Mouse (Mus musculus): Measurements from ENCODE around the gene Btbd10. TPM values are rescaled to one million over a fixed set of nuclear protein-coding genes. Genes with fewer than 3 reads are reported as not detected.

The Btbd10 gene
- polyA plus RNA-seq, 1 experiment from 2014 or later = 9.4 TPM

GRCm38 (mm10) chr7:113270991-113271390 is 98.2 kb downstream of the Btbd10 start:
- no peaks in the 10 kb centered on the region for H3K9me3 ChIP-seq (ENCODE audit: control insufficient read depth)
- no peaks in the 10 kb centered on the region for H3K27me3 ChIP-seq (replicated peaks; ENCODE audit: control insufficient read depth, insufficient read depth, low read length)
- 84% methylated on average over 2 of the region's 2 CpGs for WGBS
- no peak for ATAC-seq
- H3K36me3 ChIP-seq (ENCODE audit: control insufficient read depth, insufficient read depth) = no peaks in the 10 kb centered on the region
- H3K27ac ChIP-seq (ENCODE audit: low read depth, low read length) = no peak overlapping the region
- H3K4me1 ChIP-seq (replicated peaks; ENCODE audit: control insufficient read depth, insufficient read depth, low read length) = no peaks in the 10 kb centered on the region; the same call in 1 of the 2 replicates
- H3K4me2 ChIP-seq (replicated peaks; ENCODE audit: low read depth) = no peak overlapping the region
- H3K4me3 ChIP-seq (ENCODE audit: low read depth, low read length) = no peak overlapping the region
- no peak for TF ChIP-seq CTCF (IDR thresholded peaks at IDR 0.05; ENCODE audit: low read depth)
- no peak overlapping the region for H3K9ac ChIP-seq (ENCODE audit: low read depth, low read length)

DNA sequence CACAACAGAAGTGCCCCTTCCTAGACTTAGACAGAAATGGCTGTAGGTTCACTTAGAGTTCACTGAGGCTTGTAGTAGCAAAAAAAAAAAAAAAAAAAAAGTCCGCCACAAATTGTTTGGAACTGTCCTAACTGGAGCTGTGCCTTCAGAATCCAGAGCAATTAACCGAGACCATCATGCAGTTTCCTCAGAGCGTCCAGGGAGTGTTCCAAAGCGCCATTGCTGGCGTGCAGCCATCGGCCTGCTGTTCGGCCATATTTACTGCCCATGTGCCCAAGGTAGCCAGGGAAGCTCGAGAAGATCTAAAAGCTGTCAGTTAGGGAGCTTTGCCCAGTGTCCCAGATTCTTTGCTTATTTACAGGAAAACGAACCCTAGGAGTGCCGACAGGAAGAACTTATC is 98.6 kb downstream of the Btbd10 start:
- no peak for TF ChIP-seq CTCF (IDR thresholded peaks at IDR 0.05; ENCODE audit: low read depth)
- 64% methylated on average over 10 of the region's 10 CpGs for WGBS
- Histone ChIP-seq H3K4me2 (replicated peaks; ENCODE audit: low read depth) (no peak overlapping the region), H3K9me3 (ENCODE audit: control insufficient read depth) (no peaks in the 10 kb centered on the region), H3K27me3 (replicated peaks; ENCODE audit: control insufficient read depth, insufficient read depth, low read length) (no peaks in the 10 kb centered on the region), H3K4me1 (replicated peaks; ENCODE audit: control insufficient read depth, insufficient read depth, low read length) (no peaks in the 10 kb centered on the region; the same call in 1 of the 2 replicates), H3K4me3 (ENCODE audit: low read depth, low read length) (no peak overlapping the region), H3K36me3 (ENCODE audit: control insufficient read depth, insufficient read depth) (no peaks in the 10 kb centered on the region), H3K27ac (ENCODE audit: low read depth, low read length) (no peak overlapping the region), H3K9ac (ENCODE audit: low read depth, low read length) (no peak overlapping the region)
- ATAC-seq = no peak

- Histone ChIP-seq H3K4me3 (ENCODE audit: low read depth, low read length) (no peak overlapping the region), H3K4me2 (replicated peaks; ENCODE audit: low read depth) (no peak overlapping the region), H3K9me3 (ENCODE audit: control insufficient read depth) (no peaks in the 10 kb centered on the region), H3K36me3 (ENCODE audit: control insufficient read depth, insufficient read depth) (no peaks in the 10 kb centered on the region), H3K9ac (ENCODE audit: low read depth, low read length) (no peak overlapping the region), H3K27ac (ENCODE audit: low read depth, low read length) (no peak overlapping the region), H3K4me1 (replicated peaks; ENCODE audit: control insufficient read depth, insufficient read depth, low read length) (no peaks in the 10 kb centered on the region; the same call in 1 of the 2 replicates), H3K27me3 (replicated peaks; ENCODE audit: control insufficient read depth, insufficient read depth, low read length) (no peaks in the 10 kb centered on the region)
- ATAC-seq = no peak
- TF ChIP-seq CTCF (IDR thresholded peaks at IDR 0.05; ENCODE audit: low read depth) = no peak
- 38% methylated on average over 3 of the region's 3 CpGs for WGBS
Observed at GRCm38 (mm10) chr7:113269921-113270320, 99.3 kb downstream of the Btbd10 start.

- no peak overlapping the region for H3K4me3 ChIP-seq (ENCODE audit: low read depth, low read length)
- no peak for ATAC-seq
- no peaks in the 10 kb centered on the region for H3K27me3 ChIP-seq (replicated peaks; ENCODE audit: control insufficient read depth, insufficient read depth, low read length)
- no peaks in the 10 kb centered on the region; the same call in 1 of the 2 replicates for H3K4me1 ChIP-seq (replicated peaks; ENCODE audit: control insufficient read depth, insufficient read depth, low read length)
- no peak for TF ChIP-seq CTCF (IDR thresholded peaks at IDR 0.05; ENCODE audit: low read depth)
- no peak overlapping the region for H3K27ac ChIP-seq (ENCODE audit: low read depth, low read length)
- H3K36me3 ChIP-seq (ENCODE audit: control insufficient read depth, insufficient read depth) = no peaks in the 10 kb centered on the region
- H3K9me3 ChIP-seq (ENCODE audit: control insufficient read depth) = no peaks in the 10 kb centered on the region
- H3K9ac ChIP-seq (ENCODE audit: low read depth, low read length) = 0 out of 2 replicates have a peak overlapping the region, but pooled peaks have one; percentile 1
- no peak overlapping the region for H3K4me2 ChIP-seq (replicated peaks; ENCODE audit: low read depth)
Observed at GRCm38 (mm10) chr7:113269081-113269480, 100.1 kb downstream of the Btbd10 start.

DNA sequence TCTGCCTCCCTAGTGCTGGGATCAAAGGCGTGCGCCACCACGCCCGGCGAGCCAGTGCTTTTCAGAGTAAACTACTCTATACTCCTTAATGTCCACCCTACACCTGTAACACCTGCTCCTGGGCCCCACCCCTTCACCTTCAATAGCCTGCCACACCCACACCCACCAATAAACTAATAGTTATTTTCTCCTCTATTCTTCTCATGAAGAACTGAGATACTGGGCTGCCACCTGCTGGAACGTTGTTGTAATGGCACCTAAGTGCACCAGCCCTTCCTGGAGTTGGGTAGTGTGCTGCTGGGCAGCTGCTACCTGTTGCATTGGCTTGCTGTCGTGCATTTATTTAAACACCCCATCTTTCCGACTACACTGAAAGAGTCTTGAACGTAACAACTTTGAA is 100.9 kb downstream of the Btbd10 start:
- Histone ChIP-seq H3K4me2 (replicated peaks; ENCODE audit: low read depth) (no peak overlapping the region), H3K9me3 (ENCODE audit: control insufficient read depth) (no peaks in the 10 kb centered on the region), H3K36me3 (ENCODE audit: control insufficient read depth, insufficient read depth) (no peaks in the 10 kb centered on the region), H3K27me3 (replicated peaks; ENCODE audit: control insufficient read depth, insufficient read depth, low read length) (no peaks in the 10 kb centered on the region), H3K9ac (ENCODE audit: low read depth, low read length) (no peak overlapping the region), H3K27ac (ENCODE audit: low read depth, low read length) (no peak overlapping the region), H3K4me1 (replicated peaks; ENCODE audit: control insufficient read depth, insufficient read depth, low read length) (no peaks in the 10 kb centered on the region; the same call in 1 of the 2 replicates), H3K4me3 (ENCODE audit: low read depth, low read length) (no peak overlapping the region)
- TF ChIP-seq CTCF (IDR thresholded peaks at IDR 0.05; ENCODE audit: low read depth) = peak; percentile 86
- peak; percentile 65 for ATAC-seq
- 69% methylated on average over 9 of the region's 9 CpGs for WGBS

Other genes with a start within 250 kb of the Btbd10 start
- gene Arntl, start 161.9 kb downstream of the Btbd10 start, polyA plus RNA-seq (2015; fragmentation: Nextera tagmentation; extraction: Ambion mirVana) = 5.3 and 5.4 TPM in 2 replicates
- not detected in 2 replicates for gene Pth, start 19.2 kb upstream of the Btbd10 start, polyA plus RNA-seq (2015; fragmentation: Nextera tagmentation; extraction: Ambion mirVana)
- gene Far1, start 144.4 kb upstream of the Btbd10 start, polyA plus RNA-seq (2015; fragmentation: Nextera tagmentation; extraction: Ambion mirVana) = 15.4 and 17.1 TPM in 2 replicates